ENCODE assay signal across 8 mouse cellular contexts in genomic region chr5:100847143-100847542, GRCm38 (mm10). TPM values are rescaled to one million over a fixed set of nuclear protein-coding genes. Genes with fewer than 3 reads are reported as not detected.
A peak's percentile ranks its signal among the peaks of the same experiment; 100 is the strongest.
DNase-seq lines count a peak whose midpoint lies in the region; ATAC-seq and TF ChIP-seq lines count a peak whose summit lies in the region.

No protein-coding gene starts in this region.

- no peak for DNase-seq in kidney, postnatal 14 days
- no peak for DNase-seq in midbrain, postnatal 0 days (ENCODE audit: low spot score)
- no peak for DNase-seq in layer of hippocampus, adult 8-10 months (ENCODE audit: low spot score in 2 of 2)
- DNase-seq in right cerebral cortex, adult 18-20 months, result no peak
- no peak for DNase-seq in frontal cortex, postnatal 14 days (ENCODE audit: low spot score in 2 of 2)

- peaks cover 52% of the 10 kb centered on the region for H3K27me3 ChIP-seq in kidney, embryonic 15.5 days
- peaks cover 31% of the 10 kb centered on the region for H3K27me3 ChIP-seq in hindbrain, embryonic 16.5 days (replicated peaks; ENCODE audit: control insufficient read depth, insufficient read depth, low read length)
- H3K27me3 ChIP-seq in midbrain, postnatal 0 days (ENCODE audit: insufficient read depth, low read length), result peaks cover 39% of the 10 kb centered on the region

- H3K4me3 ChIP-seq in kidney, embryonic 15.5 days (replicated peaks), result peak overlapping the region; percentile 62
- H3K4me3 ChIP-seq in brown adipose tissue, adult 24 weeks (ENCODE audit: insufficient read depth, low read depth, low read length), result peak overlapping the region; percentile 60
- peak overlapping the region; percentile 62 for H3K4me3 ChIP-seq in hindbrain, embryonic 16.5 days (ENCODE audit: low read length)
- H3K4me3 ChIP-seq in midbrain, postnatal 0 days (ENCODE audit: low read depth, low read length), result peak overlapping the region; percentile 61

- no peak overlapping the region for H3K9ac ChIP-seq in kidney, embryonic 15.5 days
- H3K9ac ChIP-seq in hindbrain, embryonic 16.5 days (ENCODE audit: low read depth, low read length), result no peak overlapping the region
- no peak overlapping the region for H3K9ac ChIP-seq in midbrain, postnatal 0 days (replicated peaks; ENCODE audit: low read length, poor library complexity, severe bottlenecking)

- no peak for ATAC-seq in kidney, embryonic 15.5 days (replicated peaks; ENCODE audit: low FRiP score)
- no peak for ATAC-seq in hindbrain, embryonic 16.5 days
- ATAC-seq in midbrain, postnatal 0 days (ENCODE audit: low FRiP score), result no peak

- no peaks in the 10 kb centered on the region for H3K36me3 ChIP-seq in kidney, embryonic 15.5 days
- no peaks in the 10 kb centered on the region for H3K36me3 ChIP-seq in hindbrain, embryonic 16.5 days (ENCODE audit: control insufficient read depth, insufficient read depth, low read length)
- H3K36me3 ChIP-seq in midbrain, postnatal 0 days (ENCODE audit: insufficient read depth, low read length), result no peaks in the 10 kb centered on the region

- H3K9me3 ChIP-seq in kidney, embryonic 15.5 days (replicated peaks), result peaks cover 2% of the 10 kb centered on the region
- peaks cover 2% of the 10 kb centered on the region; the same call in 1 of the 2 replicates for H3K9me3 ChIP-seq in hindbrain, embryonic 16.5 days (ENCODE audit: control insufficient read depth, low read length)
- H3K9me3 ChIP-seq in midbrain, postnatal 0 days (ENCODE audit: low read length), result no peaks in the 10 kb centered on the region

- no peak for TF ChIP-seq CTCF in midbrain, postnatal 0 days (IDR thresholded peaks at IDR 0.05)

- H3K4me2 ChIP-seq in kidney, embryonic 15.5 days, result peak overlapping the region; percentile 98
- peak overlapping the region; percentile 100 for H3K4me2 ChIP-seq in hindbrain, embryonic 16.5 days (ENCODE audit: low read length)
- peak overlapping the region; percentile 99 for H3K4me2 ChIP-seq in midbrain, postnatal 0 days (ENCODE audit: low read depth, low read length, poor library complexity, severe bottlenecking)

- 3% methylated on average over 2 of the region's 2 CpGs for WGBS in kidney, embryonic 15.5 days
- 6% methylated on average over 2 of the region's 2 CpGs for WGBS in hindbrain, embryonic 16.5 days
- WGBS in midbrain, postnatal 0 days, result 7% methylated on average over 2 of the region's 2 CpGs

- peaks cover 18% of the 10 kb centered on the region for H3K4me1 ChIP-seq in kidney, embryonic 15.5 days
- no peaks in the 10 kb centered on the region for H3K4me1 ChIP-seq in brown adipose tissue, adult 24 weeks (ENCODE audit: control insufficient read depth, insufficient read depth, insufficient read length, low read length)
- peaks cover 14% of the 10 kb centered on the region for H3K4me1 ChIP-seq in hindbrain, embryonic 16.5 days (ENCODE audit: control insufficient read depth, insufficient read depth, low read depth, low read length)
- H3K4me1 ChIP-seq in midbrain, postnatal 0 days (ENCODE audit: insufficient read depth, low read length), result no peaks in the 10 kb centered on the region

- no peak overlapping the region for H3K27ac ChIP-seq in kidney, embryonic 15.5 days
- H3K27ac ChIP-seq in brown adipose tissue, adult 24 weeks (replicated peaks; ENCODE audit: low read depth, low read length), result peak overlapping the region; percentile 91
- H3K27ac ChIP-seq in hindbrain, embryonic 16.5 days (ENCODE audit: low read depth, low read length), result no peak overlapping the region
- no peak overlapping the region for H3K27ac ChIP-seq in midbrain, postnatal 0 days (ENCODE audit: low read depth, low read length)

RNA-seq across cellular contexts. Expression of gene Gpat3, which starts 1.6 kb away (rescaled TPM):
- polyA plus RNA-seq in kidney, embryonic 15.5 days (2015; fragmentation: Nextera tagmentation; extraction: Ambion mirVana), result 1.1 and 1.7 TPM in 2 replicates
- 10.5 and 11.3 TPM in 2 replicates for polyA plus RNA-seq in brown adipose tissue, adult 24 weeks (2012; ENCODE audit: insufficient read depth, insufficient read length, missing spikeins)
- 1.4 and 1.6 TPM in 2 replicates for polyA plus RNA-seq in hindbrain, embryonic 16.5 days (2015; fragmentation: Nextera tagmentation; extraction: Ambion mirVana)
- 1.1 and 2.0 TPM in 2 replicates for total RNA-seq in midbrain, postnatal 0 days (2014; rRNA removed)
- 0.83 and 0.91 TPM in 2 replicates for polyA plus RNA-seq in midbrain, postnatal 0 days (2015; fragmentation: Nextera tagmentation; extraction: Ambion mirVana)
- 1 to 10 TPM; 2.8 to 4.0 (median 4.0) TPM for total RNA-seq in layer of hippocampus, adult 8-10 months (2022)

RNA-seq across cellular contexts. Expression of gene Abraxas1, which starts 26.4 kb away (rescaled TPM):
- polyA plus RNA-seq in kidney, embryonic 15.5 days (2015; fragmentation: Nextera tagmentation; extraction: Ambion mirVana), result 34.3 and 36.5 TPM in 2 replicates
- polyA plus RNA-seq in brown adipose tissue, adult 24 weeks (2012; ENCODE audit: insufficient read depth, insufficient read length, missing spikeins), result 9.3 and 11.9 TPM in 2 replicates
- 13.1 and 14.3 TPM in 2 replicates for polyA plus RNA-seq in hindbrain, embryonic 16.5 days (2015; fragmentation: Nextera tagmentation; extraction: Ambion mirVana)
- total RNA-seq in midbrain, postnatal 0 days (2014; rRNA removed), result 7.3 and 10.8 TPM in 2 replicates
- 6.4 and 8.7 TPM in 2 replicates for polyA plus RNA-seq in midbrain, postnatal 0 days (2015; fragmentation: Nextera tagmentation; extraction: Ambion mirVana)
- total RNA-seq in layer of hippocampus, adult 8-10 months (2022), result 10 to 100 TPM in 1 of 4 experiments, 1 to 10 TPM in 3; 7.0 to 11.1 (median 8.9) TPM

RNA-seq across cellular contexts. Expression of gene Mrps18c, which starts 48.7 kb away (rescaled TPM):
- 164 and 177 TPM in 2 replicates for polyA plus RNA-seq in kidney, embryonic 15.5 days (2015; fragmentation: Nextera tagmentation; extraction: Ambion mirVana)
- 249 and 287 TPM in 2 replicates for polyA plus RNA-seq in brown adipose tissue, adult 24 weeks (2012; ENCODE audit: insufficient read depth, insufficient read length, missing spikeins)
- polyA plus RNA-seq in hindbrain, embryonic 16.5 days (2015; fragmentation: Nextera tagmentation; extraction: Ambion mirVana), result 130 and 139 TPM in 2 replicates
- total RNA-seq in midbrain, postnatal 0 days (2014; rRNA removed), result 37.1 and 74.5 TPM in 2 replicates
- polyA plus RNA-seq in midbrain, postnatal 0 days (2015; fragmentation: Nextera tagmentation; extraction: Ambion mirVana), result 169 and 180 TPM in 2 replicates
- total RNA-seq in layer of hippocampus, adult 8-10 months (2022), result 10 to 100 TPM; 58.2 to 74.5 (median 66.7) TPM

RNA-seq across cellular contexts. Expression of gene Helq, which starts 48.7 kb away (rescaled TPM):
- polyA plus RNA-seq in kidney, embryonic 15.5 days (2015; fragmentation: Nextera tagmentation; extraction: Ambion mirVana), result 14.2 and 15.4 TPM in 2 replicates
- 3.3 and 6.6 TPM in 2 replicates for polyA plus RNA-seq in brown adipose tissue, adult 24 weeks (2012; ENCODE audit: insufficient read depth, insufficient read length, missing spikeins)
- 16.0 and 17.2 TPM in 2 replicates for polyA plus RNA-seq in hindbrain, embryonic 16.5 days (2015; fragmentation: Nextera tagmentation; extraction: Ambion mirVana)
- total RNA-seq in midbrain, postnatal 0 days (2014; rRNA removed), result 17.4 and 39.4 TPM in 2 replicates
- 12.2 and 13.3 TPM in 2 replicates for polyA plus RNA-seq in midbrain, postnatal 0 days (2015; fragmentation: Nextera tagmentation; extraction: Ambion mirVana)
- total RNA-seq in layer of hippocampus, adult 8-10 months (2022), result 10 to 100 TPM; 13.2 to 22.4 (median 19.5) TPM
